16 mouse cellular contexts compared by ENCODE assay signal in the genomic region with DNA sequence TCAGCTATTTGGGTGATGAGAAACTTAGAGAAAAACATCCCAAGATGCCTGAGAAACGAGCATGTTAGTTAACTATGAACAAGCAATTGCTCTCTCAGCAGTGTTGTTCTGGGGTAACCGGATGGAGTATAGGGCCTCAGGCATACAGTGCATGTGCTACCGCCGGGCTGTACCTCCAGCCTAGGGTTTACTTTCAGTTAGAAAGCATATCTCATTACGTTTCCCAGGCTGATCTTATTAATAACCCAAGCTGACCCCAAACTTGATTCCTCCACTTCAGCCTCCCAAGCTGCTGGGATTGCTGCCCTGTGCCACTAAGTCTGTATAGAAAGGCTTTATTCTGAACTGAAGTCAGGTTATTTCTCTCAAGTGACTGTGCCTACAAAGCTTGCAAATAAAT.
"Had no signal": no experiment of that assay in that cellular context is flagged by ENCODE, and none has a peak within 500 bp of the region (broad histone marks: within the 10 kb centered on the region; RNA-seq: fewer than 3 reads in every experiment).

No protein-coding gene starts in this region.

- H3K27ac ChIP-seq: neural tube, embryonic 13.5 days; neural tube, embryonic 15.5 days; stomach, embryonic 15.5 days; stomach, postnatal 0 days had no signal

- DNase-seq: retina, postnatal 1 day; right cerebral cortex, adult 18-20 months; right cerebral cortex, postnatal 14 days; right cerebral cortex, postnatal 25 days; right cerebral cortex, postnatal 4 days; spleen, adult 18-20 months; thymus, adult 18-20 months; thymus, adult 2 months; thymus, postnatal 14 days; thymus, postnatal 25 days; thymus, postnatal 36 days; thymus, postnatal 4 days had no signal

- H3K4me3 ChIP-seq: neural tube, embryonic 13.5 days; neural tube, embryonic 15.5 days; stomach, embryonic 15.5 days had no signal
